Mouse (Mus musculus): ENCODE measurements at regions not wholly inside any gene's neighbourhood (a gene's known extent, or its start where the extent isn't known, plus 50 kb on each side); places are given as distances from the start of the nearest gene placed in this dataset.

DNA sequence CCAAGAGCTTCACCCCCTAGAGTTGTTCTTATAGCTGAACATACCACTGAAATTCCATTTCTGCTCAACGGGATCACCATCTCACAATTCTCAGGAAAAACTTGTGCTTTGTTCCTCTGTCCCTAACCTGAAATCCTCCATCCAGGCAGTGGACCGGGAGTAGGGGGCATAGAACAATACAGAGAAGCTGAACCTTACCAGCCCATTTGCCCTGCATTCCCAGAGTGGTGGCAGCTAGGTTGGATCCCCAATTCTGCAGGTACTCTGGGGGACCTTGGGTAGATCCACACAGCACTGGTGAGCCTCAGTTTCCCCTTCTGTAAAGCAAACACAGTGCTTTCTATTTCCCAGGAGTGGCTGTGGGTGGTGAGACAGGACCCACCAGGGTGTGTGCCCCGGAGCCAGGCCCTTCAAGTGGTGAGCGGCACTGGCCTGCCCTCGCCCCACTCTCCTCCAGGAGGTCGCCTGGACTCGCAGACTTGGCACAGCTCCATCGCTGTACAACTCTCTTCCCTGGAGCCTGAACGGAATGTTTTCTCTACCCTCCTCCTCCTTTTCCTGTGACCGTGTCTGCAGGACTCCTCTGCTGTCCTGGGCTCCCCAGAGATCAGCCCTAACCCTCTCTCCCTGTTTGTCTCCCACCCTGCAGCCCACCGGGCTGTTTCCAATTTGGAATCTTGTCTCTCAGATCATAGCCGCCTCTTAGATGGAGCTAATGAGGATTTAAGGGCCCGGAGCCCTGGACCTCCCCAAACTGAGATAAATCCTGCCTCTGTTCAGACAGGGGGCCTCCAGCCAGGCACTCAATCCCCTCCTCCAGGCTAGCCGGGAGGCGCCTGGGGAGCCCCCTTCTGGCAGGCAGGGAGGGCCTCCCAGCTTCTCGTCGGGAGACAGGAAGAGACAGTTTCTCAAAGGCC lies 52.3 kb upstream of the Cux1 start:
- Histone ChIP-seq H3K4me2 (ENCODE audit: low read length) (peak overlapping the region; percentile 39), H3K9me3 (replicated peaks; ENCODE audit: low read length) (no peaks in the 10 kb centered on the region), H3K27me3 (ENCODE audit: insufficient read depth, low read length) (no peaks in the 10 kb centered on the region), H3K9ac (ENCODE audit: low read depth, low read length) (0 out of 2 replicates have a peak overlapping the region, but pooled peaks have one; percentile 14), H3K4me3 (replicated peaks; ENCODE audit: low read depth, low read length) (0 out of 2 replicates have a peak overlapping the region, but pooled peaks have one; percentile 1), H3K4me1 (replicated peaks; ENCODE audit: insufficient read depth, low read length) (peaks cover 18% of the 10 kb centered on the region), H3K36me3 (ENCODE audit: insufficient read depth, low read length) (no peaks in the 10 kb centered on the region), H3K27ac (peak overlapping the region; percentile 38; the same call in 1 of the 2 replicates)
- TF ChIP-seq CTCF (IDR thresholded peaks at IDR 0.05; ENCODE audit: low read depth), result peak; percentile 67
- DNase-seq (ENCODE audit: low spot score), result peak; percentile 92
- WGBS, result 8% methylated on average over 17 of the region's 17 CpGs
- peak; percentile 72 for ATAC-seq (replicated peaks; ENCODE audit: low FRiP score, low read depth)

DNA sequence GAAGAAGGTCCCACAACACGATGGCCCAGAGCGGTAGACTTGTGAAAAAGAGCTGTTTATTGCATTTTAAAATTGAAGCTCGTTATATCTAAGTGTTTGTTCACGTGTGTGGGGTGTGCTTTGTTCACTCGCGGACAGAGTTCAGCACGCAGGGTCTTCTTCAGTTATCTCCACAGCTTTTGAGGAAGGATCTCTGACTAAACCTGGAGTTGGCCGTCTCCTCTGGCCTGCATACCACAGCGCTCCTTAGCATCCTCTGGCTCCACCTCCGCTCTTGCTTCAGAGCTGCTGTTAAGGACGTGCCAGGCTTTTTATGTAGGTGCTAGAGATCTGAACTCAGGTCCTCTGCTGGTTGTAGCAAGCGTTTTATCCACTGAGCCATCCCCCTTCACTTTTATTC lies 52.9 kb upstream of the Cux1 start:
- no peak for TF ChIP-seq CTCF (IDR thresholded peaks at IDR 0.05; ENCODE audit: low read depth)
- no peaks in the 10 kb centered on the region for H3K9me3 ChIP-seq (replicated peaks; ENCODE audit: low read length)
- ATAC-seq (replicated peaks; ENCODE audit: low FRiP score, low read depth), result no peak
- peak overlapping the region; percentile 38 for H3K27ac ChIP-seq
- 0 out of 2 replicates have a peak overlapping the region, but pooled peaks have one; percentile 1 for H3K4me3 ChIP-seq (replicated peaks; ENCODE audit: low read depth, low read length)
- DNase-seq (ENCODE audit: low spot score), result no peak
- H3K4me2 ChIP-seq (ENCODE audit: low read length), result peak overlapping the region; percentile 39; the same call in 1 of the 2 replicates
- H3K4me1 ChIP-seq (replicated peaks; ENCODE audit: insufficient read depth, low read length), result peaks cover 18% of the 10 kb centered on the region
- no peaks in the 10 kb centered on the region for H3K36me3 ChIP-seq (ENCODE audit: insufficient read depth, low read length)
- 15% methylated on average over 12 of the region's 12 CpGs for WGBS
- 0 out of 2 replicates have a peak overlapping the region, but pooled peaks have one; percentile 14 for H3K9ac ChIP-seq (ENCODE audit: low read depth, low read length)
- H3K27me3 ChIP-seq (ENCODE audit: insufficient read depth, low read length), result no peaks in the 10 kb centered on the region

DNA sequence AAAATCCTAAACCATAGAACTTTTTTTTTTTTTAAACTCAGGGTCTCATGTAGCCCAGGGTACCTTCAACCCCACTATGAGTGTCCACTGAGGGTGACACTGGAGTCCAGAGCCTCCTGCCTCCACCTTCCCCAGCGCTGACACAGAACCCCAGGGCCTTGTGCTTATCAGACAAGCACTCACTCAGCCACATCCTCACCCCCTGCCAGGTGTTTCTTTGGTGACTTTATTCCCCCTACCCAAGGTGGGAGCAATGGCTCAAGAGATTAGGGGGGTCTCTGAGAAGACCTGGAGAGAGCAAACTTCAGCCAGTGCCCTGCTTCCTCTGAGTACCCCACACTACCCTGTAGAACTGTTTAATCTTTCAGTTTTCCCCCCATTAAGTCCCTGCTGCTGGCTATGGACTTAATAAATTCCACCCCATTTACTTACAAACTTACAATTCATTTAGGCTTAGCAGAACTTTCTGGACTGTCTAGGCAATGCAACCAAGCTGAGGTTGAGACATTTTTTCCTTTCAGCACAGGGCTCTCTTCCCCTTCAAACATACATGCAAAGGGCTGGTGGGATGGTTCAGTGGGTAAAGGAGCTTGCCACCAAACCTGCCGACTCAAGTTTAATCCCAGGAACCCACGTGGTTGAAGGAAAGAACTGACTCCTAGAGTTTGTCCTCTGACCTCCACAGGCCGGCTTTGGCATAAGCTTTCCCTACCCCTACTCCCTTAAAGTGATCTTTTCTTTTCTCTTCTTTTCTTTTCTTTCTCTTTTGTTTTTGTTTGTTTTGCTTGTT lies 54.2 kb upstream of the Cux1 start:
- Histone ChIP-seq H3K27me3 (ENCODE audit: insufficient read depth, low read length) (no peaks in the 10 kb centered on the region), H3K4me2 (ENCODE audit: low read length) (no peak overlapping the region), H3K36me3 (ENCODE audit: insufficient read depth, low read length) (no peaks in the 10 kb centered on the region), H3K4me1 (replicated peaks; ENCODE audit: insufficient read depth, low read length) (peaks cover 18% of the 10 kb centered on the region), H3K27ac (no peak overlapping the region), H3K4me3 (replicated peaks; ENCODE audit: low read depth, low read length) (no peak overlapping the region), H3K9ac (ENCODE audit: low read depth, low read length) (no peak overlapping the region), H3K9me3 (replicated peaks; ENCODE audit: low read length) (no peaks in the 10 kb centered on the region)
- ATAC-seq (replicated peaks; ENCODE audit: low FRiP score, low read depth) (no peak), DNase-seq (ENCODE audit: low spot score) (no peak)
- TF ChIP-seq CTCF (IDR thresholded peaks at IDR 0.05; ENCODE audit: low read depth), result no peak
- WGBS, result 47% methylated on average over 4 of the region's 4 CpGs

DNA sequence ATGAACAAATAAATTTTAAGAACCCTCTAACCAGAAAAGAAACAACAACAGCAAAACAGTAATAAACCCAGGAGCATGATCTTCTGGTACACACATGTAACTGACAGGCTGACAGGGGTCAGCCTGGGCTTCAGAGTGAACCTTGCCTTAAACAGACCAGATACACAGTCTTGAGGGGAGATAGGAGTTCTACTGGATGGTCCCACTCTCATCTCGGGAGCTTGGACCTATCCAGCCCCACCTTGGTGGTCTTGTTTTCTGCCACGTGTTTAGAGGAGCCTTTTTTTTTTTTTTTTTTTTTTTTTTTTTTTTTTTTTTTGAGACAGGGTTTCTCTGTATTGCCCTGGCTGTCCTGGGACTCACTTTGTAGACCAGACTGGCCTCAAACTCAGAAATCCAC lies 54.9 kb upstream of the Cux1 start:
- TF ChIP-seq CTCF (IDR thresholded peaks at IDR 0.05; ENCODE audit: low read depth), result no peak
- Histone ChIP-seq H3K4me2 (ENCODE audit: low read length) (no peak overlapping the region), H3K4me3 (replicated peaks; ENCODE audit: low read depth, low read length) (no peak overlapping the region), H3K27me3 (ENCODE audit: insufficient read depth, low read length) (no peaks in the 10 kb centered on the region), H3K36me3 (ENCODE audit: insufficient read depth, low read length) (no peaks in the 10 kb centered on the region), H3K4me1 (replicated peaks; ENCODE audit: insufficient read depth, low read length) (peaks cover 18% of the 10 kb centered on the region), H3K9me3 (replicated peaks; ENCODE audit: low read length) (no peaks in the 10 kb centered on the region), H3K9ac (ENCODE audit: low read depth, low read length) (no peak overlapping the region), H3K27ac (no peak overlapping the region)
- no peak for DNase-seq (ENCODE audit: low spot score)
- ATAC-seq (replicated peaks; ENCODE audit: low FRiP score, low read depth), result no peak
- WGBS, result 29% methylated on average over 2 of the region's 2 CpGs

DNA sequence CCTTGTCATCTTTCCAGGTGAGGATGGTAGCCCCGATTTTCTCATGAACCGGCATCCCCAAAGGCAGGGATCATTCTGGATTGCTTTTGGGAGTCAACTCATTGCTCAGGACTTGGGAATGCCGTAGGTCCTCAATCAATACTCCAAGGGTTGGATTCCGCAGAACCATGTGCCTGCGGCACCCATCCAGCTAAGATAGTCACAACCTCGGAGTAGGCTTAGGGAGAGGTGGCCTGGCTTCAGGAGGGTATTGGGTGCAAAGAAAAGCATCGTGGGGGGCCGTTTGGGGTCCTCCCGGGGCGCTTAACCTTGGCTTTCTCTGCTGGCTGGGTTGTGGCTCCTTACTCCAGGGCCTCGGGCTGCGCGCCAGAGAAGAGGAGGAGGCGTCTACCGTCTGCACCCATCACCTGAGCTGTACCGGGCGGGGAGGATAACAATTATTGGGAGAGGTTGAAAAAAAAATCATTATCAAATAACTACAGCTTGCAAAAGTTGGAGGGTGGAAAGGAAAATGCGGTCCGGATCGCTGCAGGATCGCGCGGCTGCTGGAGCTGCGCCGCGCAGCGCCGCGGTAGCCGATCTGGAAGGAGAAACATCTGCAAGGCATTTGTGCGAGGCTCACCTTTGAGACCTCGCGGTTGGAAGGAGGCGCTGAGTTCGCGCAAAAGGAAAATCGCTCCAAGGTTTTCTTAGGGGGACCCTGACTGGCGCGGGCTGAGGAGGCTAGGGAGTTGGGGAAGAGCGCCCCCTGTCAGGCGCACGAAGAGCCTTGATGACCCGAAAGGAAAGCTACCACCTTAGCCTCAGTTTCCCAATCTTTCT lies 55.6 kb upstream of the Cux1 start:
- 2% methylated on average over 43 of the region's 43 CpGs for WGBS
- peak overlapping the region; percentile 77 for H3K4me2 ChIP-seq (ENCODE audit: low read length)
- DNase-seq (ENCODE audit: low spot score) (peak; percentile 81), ATAC-seq (replicated peaks; ENCODE audit: low FRiP score, low read depth) (no peak)
- H3K27ac ChIP-seq, result no peak overlapping the region
- TF ChIP-seq CTCF (IDR thresholded peaks at IDR 0.05; ENCODE audit: low read depth), result peak; percentile 80
- peak overlapping the region; percentile 37 for H3K4me3 ChIP-seq (replicated peaks; ENCODE audit: low read depth, low read length)
- H3K4me1 ChIP-seq (replicated peaks; ENCODE audit: insufficient read depth, low read length), result peaks cover 18% of the 10 kb centered on the region
- H3K27me3 ChIP-seq (ENCODE audit: insufficient read depth, low read length), result no peaks in the 10 kb centered on the region
- no peaks in the 10 kb centered on the region for H3K36me3 ChIP-seq (ENCODE audit: insufficient read depth, low read length)
- 0 out of 2 replicates have a peak overlapping the region, but pooled peaks have one; percentile 18 for H3K9ac ChIP-seq (ENCODE audit: low read depth, low read length)
- H3K9me3 ChIP-seq (replicated peaks; ENCODE audit: low read length), result no peaks in the 10 kb centered on the region
